Mouse (Mus musculus) liver, embryonic 16.5 days (tissue): Measurements from ENCODE around the gene Gm4969. TPM values are rescaled to one million over a fixed set of nuclear protein-coding genes. Genes with fewer than 3 reads are reported as not detected.

Source experiments
- ATAC-seq: fragments of 200-750 bp; cut with Nextera tagmentation; 2 replicates; pipeline ENCODE4 v1.8.0; 2017; ENCODE audit warnings: low read depth, mild to moderate bottlenecking, moderate number of reproducible peaks, moderate library complexity
- H3K27ac ChIP-seq: fragments of 300-500 bp; sonication (generic); 2 replicates; pipeline ENCODE4 v1.5.1; 2014; ENCODE audit warnings: mild to moderate bottlenecking, low read length
- H3K27me3 ChIP-seq: fragments of 300-500 bp; sonication (generic); 2 replicates; pipeline ENCODE4 v1.6.1; 2014; ENCODE audit warnings: low read depth, low read length, mixed read lengths; ENCODE audit not compliant: control insufficient read depth, insufficient read depth
- H3K36me3 ChIP-seq: fragments of 300-500 bp; sonication (generic); 2 replicates; pipeline ENCODE4 v1.6.1; 2014; ENCODE audit warnings: mild to moderate bottlenecking; ENCODE audit not compliant: control insufficient read depth, insufficient read depth
- H3K4me1 ChIP-seq: fragments of 300-500 bp; sonication (generic); 2 replicates; pipeline ENCODE4 v1.6.1; 2014; ENCODE audit warnings: low read depth, low read length, mixed read lengths; ENCODE audit not compliant: control insufficient read depth
- H3K4me2 ChIP-seq: fragments of 300-500 bp; sonication (generic); 2 replicates; pipeline ENCODE4 v1.6.1; 2014; ENCODE audit warnings: low read depth, low read length, mixed read lengths
- H3K4me3 ChIP-seq: fragments of 300-500 bp; sonication (generic); 2 replicates; pipeline ENCODE4 v1.5.1; 2014; ENCODE audit warnings: low read depth, mild to moderate bottlenecking, low read length
- H3K9ac ChIP-seq: fragments of 300-500 bp; sonication (generic); 2 replicates; pipeline ENCODE4 v1.6.1; 2014; ENCODE audit warnings: low read depth, low read length
- H3K9me3 ChIP-seq: fragments of 300-500 bp; sonication (generic); replicated peaks from 2 replicates; pipeline ENCODE4 v1.6.1; 2016; ENCODE audit warnings: low read length; ENCODE audit not compliant: control insufficient read depth
- WGBS: fragments of 180-500 bp; shearing (Covaris S2); extraction: QIAGEN DNeasy Blood & Tissue Kit; methylation state at CpG from one replicate; pipeline ENCODE4 v1.1.7; 2014; ENCODE audit not compliant: insufficient replicate concordance; 5-methylcytosine and 5-hydroxymethylcytosine counted together
- polyA plus RNA-seq: library from polyadenylated mRNA; unstranded; fragments of >200 nt; fragmentation: Nextera tagmentation; extraction: Ambion mirVana; gene quantifications from 2 replicates; pipeline ENCODE4 v1.2.1, GENCODE M21; 2015

Gm4969 gene
- polyA plus RNA-seq, 1 experiment from 2014 or later, result 0.11 TPM

- no peaks in the 10 kb centered on the region for H3K27me3 ChIP-seq
- H3K27ac ChIP-seq, result no peak overlapping the region
- H3K4me3 ChIP-seq, result no peak overlapping the region
- no peaks in the 10 kb centered on the region for H3K36me3 ChIP-seq
- ATAC-seq, result no peak
- H3K4me2 ChIP-seq, result no peak overlapping the region
- peaks cover 16% of the 10 kb centered on the region for H3K4me1 ChIP-seq
- H3K9me3 ChIP-seq, result no peaks in the 10 kb centered on the region
- no peak overlapping the region for H3K9ac ChIP-seq
- WGBS, result 33% methylated on average over 6 of the region's 6 CpGs
These were observed 29.4 kb upstream of the Gm4969 start for GRCm38 (mm10) chr7:19147497-19148045.

- no peak for ATAC-seq
- H3K9ac ChIP-seq, result no peak overlapping the region
- H3K27me3 ChIP-seq, result no peaks in the 10 kb centered on the region
- H3K4me2 ChIP-seq, result no peak overlapping the region
- no peak overlapping the region for H3K4me3 ChIP-seq
- H3K27ac ChIP-seq, result no peak overlapping the region
- WGBS, result 75% methylated on average over 10 of the region's 10 CpGs
- no peaks in the 10 kb centered on the region for H3K36me3 ChIP-seq
- peaks cover 16% of the 10 kb centered on the region for H3K4me1 ChIP-seq
- H3K9me3 ChIP-seq, result no peaks in the 10 kb centered on the region
These were observed 28.6 kb upstream of the Gm4969 start for GRCm38 (mm10) chr7:19146793-19147192.

GRCm38 (mm10) chr7:19137380-19137779 lies 19.2 kb upstream of the Gm4969 start:
- Histone ChIP-seq H3K27ac (no peak overlapping the region), H3K4me2 (no peak overlapping the region), H3K36me3 (peaks cover 19% of the 10 kb centered on the region), H3K27me3 (no peaks in the 10 kb centered on the region), H3K9ac (no peak overlapping the region), H3K4me1 (no peaks in the 10 kb centered on the region), H3K9me3 (no peaks in the 10 kb centered on the region), H3K4me3 (no peak overlapping the region)
- 46% methylated on average over 5 of the region's 5 CpGs for WGBS
- ATAC-seq, result no peak

- H3K4me1 ChIP-seq, result peaks cover 3% of the 10 kb centered on the region
- no peak overlapping the region for H3K4me2 ChIP-seq
- H3K9me3 ChIP-seq, result no peaks in the 10 kb centered on the region
- H3K27ac ChIP-seq, result no peak overlapping the region
- peaks cover 19% of the 10 kb centered on the region for H3K36me3 ChIP-seq
- 86% methylated on average over 38 of the region's 38 CpGs for WGBS
- H3K9ac ChIP-seq, result no peak overlapping the region
- no peak for ATAC-seq
- no peaks in the 10 kb centered on the region for H3K27me3 ChIP-seq
- no peak overlapping the region for H3K4me3 ChIP-seq
These were observed 18.6 kb upstream of the Gm4969 start for GRCm38 (mm10) chr7:19136673-19137334.

GRCm38 (mm10) chr7:19136168-19136567 lies 18.0 kb upstream of the Gm4969 start:
- Histone ChIP-seq H3K9me3 (no peaks in the 10 kb centered on the region), H3K27me3 (no peaks in the 10 kb centered on the region), H3K9ac (no peak overlapping the region), H3K27ac (no peak overlapping the region), H3K4me1 (peaks cover 9% of the 10 kb centered on the region), H3K36me3 (peaks cover 19% of the 10 kb centered on the region), H3K4me3 (no peak overlapping the region), H3K4me2 (no peak overlapping the region)
- 87% methylated on average over 13 of the region's 13 CpGs for WGBS
- no peak for ATAC-seq

GRCm38 (mm10) chr7:19131324-19131848 lies 13.2 kb upstream of the Gm4969 start:
- Histone ChIP-seq H3K36me3 (peaks cover 10% of the 10 kb centered on the region), H3K9me3 (no peaks in the 10 kb centered on the region), H3K27me3 (no peaks in the 10 kb centered on the region), H3K9ac (peak overlapping the region; percentile 33), H3K4me2 (peak overlapping the region; percentile 72), H3K4me1 (peaks cover 11% of the 10 kb centered on the region), H3K4me3 (peak overlapping the region; percentile 59), H3K27ac (peak overlapping the region; percentile 75; the same call in 1 of the 2 replicates)
- peak; percentile 98 for ATAC-seq
- under 1% methylated on average over 39 of the region's 39 CpGs for WGBS

- no peak overlapping the region; the same call in 1 of the 2 replicates for H3K4me3 ChIP-seq
- H3K9ac ChIP-seq, result peak overlapping the region; percentile 33; the same call in 1 of the 2 replicates
- 29% methylated on average over 4 of the region's 4 CpGs for WGBS
- peaks cover 11% of the 10 kb centered on the region for H3K4me1 ChIP-seq
- ATAC-seq, result no peak
- H3K4me2 ChIP-seq, result peak overlapping the region; percentile 72
- H3K27me3 ChIP-seq, result no peaks in the 10 kb centered on the region
- H3K9me3 ChIP-seq, result no peaks in the 10 kb centered on the region
- H3K27ac ChIP-seq, result peak overlapping the region; percentile 75; the same call in 1 of the 2 replicates
- H3K36me3 ChIP-seq, result peaks cover 3% of the 10 kb centered on the region; the same call in 1 of the 2 replicates
These were observed 12.5 kb upstream of the Gm4969 start for GRCm38 (mm10) chr7:19130657-19131056.

- no peak overlapping the region for H3K9ac ChIP-seq
- H3K4me2 ChIP-seq, result no peak overlapping the region
- no peak overlapping the region for H3K4me3 ChIP-seq
- no peak for ATAC-seq
- 85% methylated on average over 5 of the region's 5 CpGs for WGBS
- no peaks in the 10 kb centered on the region for H3K9me3 ChIP-seq
- H3K27ac ChIP-seq, result no peak overlapping the region
- H3K27me3 ChIP-seq, result no peaks in the 10 kb centered on the region
- no peaks in the 10 kb centered on the region for H3K36me3 ChIP-seq
- H3K4me1 ChIP-seq, result peaks cover 11% of the 10 kb centered on the region
These were observed 11.2 kb upstream of the Gm4969 start for GRCm38 (mm10) chr7:19129396-19129795.

- no peaks in the 10 kb centered on the region for H3K9me3 ChIP-seq
- H3K36me3 ChIP-seq, result no peaks in the 10 kb centered on the region
- H3K4me3 ChIP-seq, result no peak overlapping the region
- no peak overlapping the region for H3K27ac ChIP-seq
- H3K4me2 ChIP-seq, result no peak overlapping the region
- 75% methylated on average over 5 of the region's 5 CpGs for WGBS
- H3K4me1 ChIP-seq, result peaks cover 11% of the 10 kb centered on the region
- ATAC-seq, result no peak
- no peak overlapping the region for H3K9ac ChIP-seq
- H3K27me3 ChIP-seq, result no peaks in the 10 kb centered on the region
These were observed 9.6 kb upstream of the Gm4969 start for GRCm38 (mm10) chr7:19127744-19128143.
